Mouse (Mus musculus) testis, adult 2 months (tissue): ENCODE measurements at regions not wholly inside any gene's neighbourhood (a gene's known extent, or its start where the extent isn't known, plus 50 kb on each side); places are given as distances from the start of the nearest gene placed in this dataset.

Experiments
- CTCF ChIP-seq: fragments of 200-500 bp; IDR thresholded peaks from 2 replicates; pipeline ENCODE4 v1.5.1; 2012; ENCODE audit warnings: low read depth, mild to moderate bottlenecking, inconsistent platforms, low read length, moderate library complexity; ENCODE audit not compliant: control insufficient read depth, insufficient read depth, insufficient replicate concordance
- POLR2A ChIP-seq: fragments of 200-500 bp; IDR thresholded peaks from 2 replicates; pipeline ENCODE4 v1.6.1; 2012; ENCODE audit warnings: low read depth, mild to moderate bottlenecking, inconsistent platforms, low read length, moderate library complexity; ENCODE audit not compliant: control insufficient read depth

DNA sequence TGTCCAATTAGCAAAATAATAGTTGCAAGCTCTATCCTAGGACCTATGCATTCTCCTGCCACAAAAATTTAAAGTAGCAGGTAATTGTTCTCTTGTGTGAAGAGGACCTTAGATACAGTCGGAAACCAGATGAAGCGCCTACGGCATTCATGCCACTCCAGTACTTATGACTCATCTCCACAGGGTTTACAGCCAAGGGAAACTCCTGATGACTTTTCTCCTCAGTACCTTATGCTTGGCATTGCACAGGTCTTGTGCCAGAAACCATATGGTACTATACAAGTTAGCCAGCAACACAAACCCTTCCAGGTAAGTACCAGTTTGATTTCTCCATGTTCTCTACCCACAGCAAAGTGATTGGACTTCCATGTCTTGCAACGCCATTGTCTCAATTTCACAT is 606.3 kb upstream of the Dmac1 start:
- TF ChIP-seq CTCF = no peak
- no peak for TF ChIP-seq POLR2A
